Mouse (Mus musculus): ENCODE measurements around the gene Sema5b. TPM values are rescaled to one million over a fixed set of nuclear protein-coding genes. Genes with fewer than 3 reads are reported as not detected.
A peak's percentile ranks its signal among the peaks of the same experiment; 100 is the strongest.

The Sema5b gene
- polyA plus RNA-seq, 1 experiment from 2014 or later = 0.56 TPM

- TF ChIP-seq CTCF (IDR thresholded peaks at IDR 0.05; ENCODE audit: low read depth) (no peak), EP300 (optimal IDR thresholded peaks at IDR 0.05) (no peak)
- Histone ChIP-seq H3K36me3 (ENCODE audit: control insufficient read depth, insufficient read depth, low read length) (no peaks in the 10 kb centered on the region), H3K27ac (replicated peaks) (no peak overlapping the region), H3K27me3 (ENCODE audit: control insufficient read depth, insufficient read depth, low read length) (no peaks in the 10 kb centered on the region), H3K9me3 (ENCODE audit: control insufficient read depth, low read length) (no peaks in the 10 kb centered on the region), H3K4me3 (ENCODE audit: low read depth, low read length) (no peak overlapping the region), H3K4me2 (replicated peaks; ENCODE audit: low read depth) (0 out of 2 replicates have a peak overlapping the region, but pooled peaks have one; percentile 11), H3K9ac (ENCODE audit: low read length) (no peak overlapping the region), H3K4me1 (replicated peaks; ENCODE audit: control insufficient read depth, insufficient read depth) (no peaks in the 10 kb centered on the region)
- no peak for ATAC-seq (ENCODE audit: low FRiP score, low TSS enrichment)
- DNase-seq (ENCODE audit: low spot score) = no peak
- 39% methylated on average over 18 of the region's 18 CpGs for WGBS
These were observed 47.8 kb downstream of the Sema5b start for GRCm38 (mm10) chr16:35588731-35589151.

- no peak overlapping the region for H3K4me3 ChIP-seq (ENCODE audit: low read depth, low read length)
- 27% methylated on average over 11 of the region's 11 CpGs for WGBS
- H3K27me3 ChIP-seq (ENCODE audit: control insufficient read depth, insufficient read depth, low read length) = no peaks in the 10 kb centered on the region
- TF ChIP-seq CTCF (IDR thresholded peaks at IDR 0.05; ENCODE audit: low read depth) (no peak), EP300 (optimal IDR thresholded peaks at IDR 0.05) (no peak)
- H3K9me3 ChIP-seq (ENCODE audit: control insufficient read depth, low read length) = no peaks in the 10 kb centered on the region
- no peaks in the 10 kb centered on the region for H3K4me1 ChIP-seq (replicated peaks; ENCODE audit: control insufficient read depth, insufficient read depth)
- no peak overlapping the region for H3K9ac ChIP-seq (ENCODE audit: low read length)
- 0 out of 2 replicates have a peak overlapping the region, but pooled peaks have one; percentile 35 for H3K27ac ChIP-seq (replicated peaks)
- H3K4me2 ChIP-seq (replicated peaks; ENCODE audit: low read depth) = peak overlapping the region; percentile 25
- no peak for DNase-seq (ENCODE audit: low spot score)
- no peak for ATAC-seq (ENCODE audit: low FRiP score, low TSS enrichment)
- no peaks in the 10 kb centered on the region for H3K36me3 ChIP-seq (ENCODE audit: control insufficient read depth, insufficient read depth, low read length)
These were observed 50.8 kb downstream of the Sema5b start for GRCm38 (mm10) chr16:35591756-35592155.

- WGBS = 14% methylated on average over 5 of the region's 5 CpGs
- no peaks in the 10 kb centered on the region for H3K9me3 ChIP-seq (ENCODE audit: control insufficient read depth, low read length)
- no peak overlapping the region for H3K9ac ChIP-seq (ENCODE audit: low read length)
- H3K27me3 ChIP-seq (ENCODE audit: control insufficient read depth, insufficient read depth, low read length) = no peaks in the 10 kb centered on the region
- H3K36me3 ChIP-seq (ENCODE audit: control insufficient read depth, insufficient read depth, low read length) = no peaks in the 10 kb centered on the region
- TF ChIP-seq EP300 (optimal IDR thresholded peaks at IDR 0.05) (no peak), CTCF (IDR thresholded peaks at IDR 0.05; ENCODE audit: low read depth) (no peak)
- H3K4me3 ChIP-seq (ENCODE audit: low read depth, low read length) = no peak overlapping the region
- DNase-seq (ENCODE audit: low spot score) = no peak
- H3K27ac ChIP-seq (replicated peaks) = no peak overlapping the region
- no peak for ATAC-seq (ENCODE audit: low FRiP score, low TSS enrichment)
- H3K4me1 ChIP-seq (replicated peaks; ENCODE audit: control insufficient read depth, insufficient read depth) = no peaks in the 10 kb centered on the region
- H3K4me2 ChIP-seq (replicated peaks; ENCODE audit: low read depth) = no peak overlapping the region
These were observed 51.5 kb downstream of the Sema5b start for GRCm38 (mm10) chr16:35592274-35593065.

GRCm38 (mm10) chr16:35593474-35593873, 52.5 kb downstream of the Sema5b start:
- Histone ChIP-seq H3K4me2 (replicated peaks; ENCODE audit: low read depth) (no peak overlapping the region), H3K36me3 (ENCODE audit: control insufficient read depth, insufficient read depth, low read length) (no peaks in the 10 kb centered on the region), H3K9me3 (ENCODE audit: control insufficient read depth, low read length) (no peaks in the 10 kb centered on the region), H3K9ac (ENCODE audit: low read length) (no peak overlapping the region), H3K27me3 (ENCODE audit: control insufficient read depth, insufficient read depth, low read length) (no peaks in the 10 kb centered on the region), H3K4me1 (replicated peaks; ENCODE audit: control insufficient read depth, insufficient read depth) (no peaks in the 10 kb centered on the region), H3K27ac (replicated peaks) (no peak overlapping the region), H3K4me3 (ENCODE audit: low read depth, low read length) (no peak overlapping the region)
- 94% methylated on average over 5 of the region's 5 CpGs for WGBS
- TF ChIP-seq CTCF (IDR thresholded peaks at IDR 0.05; ENCODE audit: low read depth) = peak; percentile 42
- TF ChIP-seq EP300 (optimal IDR thresholded peaks at IDR 0.05) = no peak
- ATAC-seq (ENCODE audit: low FRiP score, low TSS enrichment) = no peak
- no peak for DNase-seq (ENCODE audit: low spot score)

- TF ChIP-seq EP300 (optimal IDR thresholded peaks at IDR 0.05) (no peak), CTCF (IDR thresholded peaks at IDR 0.05; ENCODE audit: low read depth) (no peak)
- Histone ChIP-seq H3K4me3 (ENCODE audit: low read depth, low read length) (no peak overlapping the region), H3K27ac (replicated peaks) (no peak overlapping the region), H3K27me3 (ENCODE audit: control insufficient read depth, insufficient read depth, low read length) (no peaks in the 10 kb centered on the region), H3K9ac (ENCODE audit: low read length) (no peak overlapping the region), H3K9me3 (ENCODE audit: control insufficient read depth, low read length) (no peaks in the 10 kb centered on the region), H3K4me2 (replicated peaks; ENCODE audit: low read depth) (no peak overlapping the region), H3K4me1 (replicated peaks; ENCODE audit: control insufficient read depth, insufficient read depth) (no peaks in the 10 kb centered on the region), H3K36me3 (ENCODE audit: control insufficient read depth, insufficient read depth, low read length) (no peaks in the 10 kb centered on the region)
- DNase-seq (ENCODE audit: low spot score) (no peak), ATAC-seq (ENCODE audit: low FRiP score, low TSS enrichment) (no peak)
- WGBS = 60% methylated on average over 6 of the region's 6 CpGs
These were observed 55.3 kb downstream of the Sema5b start for GRCm38 (mm10) chr16:35596241-35596640.

- ATAC-seq (ENCODE audit: low FRiP score, low TSS enrichment) (no peak), DNase-seq (ENCODE audit: low spot score) (no peak)
- H3K4me3 ChIP-seq (ENCODE audit: low read depth, low read length) = no peak overlapping the region
- no peaks in the 10 kb centered on the region for H3K36me3 ChIP-seq (ENCODE audit: control insufficient read depth, insufficient read depth, low read length)
- no peak for TF ChIP-seq EP300 (optimal IDR thresholded peaks at IDR 0.05)
- no peak for TF ChIP-seq CTCF (IDR thresholded peaks at IDR 0.05; ENCODE audit: low read depth)
- no peak overlapping the region for H3K27ac ChIP-seq (replicated peaks)
- H3K4me1 ChIP-seq (replicated peaks; ENCODE audit: control insufficient read depth, insufficient read depth) = no peaks in the 10 kb centered on the region
- H3K4me2 ChIP-seq (replicated peaks; ENCODE audit: low read depth) = no peak overlapping the region
- H3K9ac ChIP-seq (ENCODE audit: low read length) = no peak overlapping the region
- 49% methylated on average over 8 of the region's 8 CpGs for WGBS
- H3K27me3 ChIP-seq (ENCODE audit: control insufficient read depth, insufficient read depth, low read length) = no peaks in the 10 kb centered on the region
- no peaks in the 10 kb centered on the region for H3K9me3 ChIP-seq (ENCODE audit: control insufficient read depth, low read length)
These were observed 55.9 kb downstream of the Sema5b start for GRCm38 (mm10) chr16:35596661-35597350.
